Mouse (Mus musculus) spleen, adult 2 months (tissue): ENCODE results near the gene Pirb.

Source experiments
- CTCF ChIP-seq: fragments of 200-500 bp; IDR thresholded peaks from 2 replicates; pipeline ENCODE4 v1.5.1; 2011; ENCODE audit warnings: mild to moderate bottlenecking, inconsistent platforms; ENCODE audit not compliant: insufficient read depth, insufficient read length, insufficient replicate concordance; ENCODE audit errors: extremely low read depth
- POLR2A ChIP-seq: fragments of 200-500 bp; IDR thresholded peaks from 2 replicates; pipeline ENCODE4 v1.6.1; 2011; ENCODE audit warnings: low read depth, low read length, inconsistent platforms

DNA sequence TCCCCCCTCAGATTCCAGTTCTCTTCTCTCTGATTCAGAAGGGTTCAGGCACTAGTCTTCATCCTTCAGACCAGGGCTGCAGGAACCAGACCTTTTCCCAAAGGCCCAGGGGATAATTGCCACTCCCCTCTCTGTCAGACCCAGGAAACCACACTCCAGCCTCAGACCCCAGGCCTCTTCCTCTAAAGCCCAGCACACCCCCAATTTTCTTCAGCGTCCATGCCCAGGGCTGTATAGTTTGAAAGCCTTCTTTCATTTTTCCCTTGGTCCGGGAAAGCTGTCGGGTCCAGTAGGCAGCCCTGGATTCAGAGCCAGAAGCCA is 45.0 kb downstream of the Pirb start:
- TF ChIP-seq CTCF: no peak
- no peak for TF ChIP-seq POLR2A
